Mouse (Mus musculus): ENCODE results near the gene Rap2b.

DNA sequence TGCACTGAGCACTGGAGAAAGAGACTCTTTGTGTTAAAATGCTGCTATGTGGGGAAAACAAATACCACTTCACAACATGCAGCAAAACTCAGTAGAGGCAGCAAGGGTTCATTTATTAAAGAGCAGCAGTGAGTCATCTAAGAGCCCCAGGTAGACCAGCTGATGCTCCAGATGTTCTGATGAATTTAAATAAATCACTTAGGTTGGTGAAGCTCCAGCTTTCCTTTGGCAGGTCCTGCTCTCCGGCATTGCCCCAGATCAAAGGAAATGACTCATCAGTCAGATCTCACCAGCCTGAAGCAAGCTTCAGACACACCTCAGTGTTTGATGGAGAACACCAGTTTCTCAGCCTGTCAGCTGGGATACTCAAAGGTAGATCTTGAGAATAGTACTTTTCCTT, 15.8 kb upstream of the Rap2b start:
- TF ChIP-seq CTCF (IDR thresholded peaks at IDR 0.05; ENCODE audit: low read depth) (no peak), EP300 (IDR thresholded peaks at IDR 0.05; ENCODE audit: low read depth) (no peak)

All from liver, postnatal 0 days (tissue).